Mouse (Mus musculus): Measurements from ENCODE around the gene Cntnap2.

GRCm38 (mm10) chr6:47188193-47188592 lies 2129.0 kb downstream of the Cntnap2 start:
- TF ChIP-seq CTCF (IDR thresholded peaks at IDR 0.05; ENCODE audit: low read depth, low read length), result peak; percentile 14; the same call in 1 of the 2 replicates
- TF ChIP-seq GATA1 (IDR thresholded peaks at IDR 0.05; ENCODE audit: borderline replicate concordance, low read length), result no peak

All from G1E (cell line).